Mouse (Mus musculus) gastrocnemius, postnatal 25 days (tissue): Measurements from ENCODE around the gene Gga1. TPM values are rescaled to one million over a fixed set of nuclear protein-coding genes. Genes with fewer than 3 reads are reported as not detected.
A peak's percentile ranks its signal among the peaks of the same experiment; 100 is the strongest.

Source experiments
- DNase-seq: peaks from one replicate; pipeline ENCODE4 v3.0.0; 2022
- total RNA-seq, 2 experiments: library from RNA; stranded (reverse); gene quantifications; 1 replicate in 1 of 2; 2 replicates in 1 of 2; pipeline ENCODE4 v1.2.3; 2021

Gene Gga1
- total RNA-seq, 2 experiments from 2014 or later = 33.5 to 34.2 TPM

DNA sequence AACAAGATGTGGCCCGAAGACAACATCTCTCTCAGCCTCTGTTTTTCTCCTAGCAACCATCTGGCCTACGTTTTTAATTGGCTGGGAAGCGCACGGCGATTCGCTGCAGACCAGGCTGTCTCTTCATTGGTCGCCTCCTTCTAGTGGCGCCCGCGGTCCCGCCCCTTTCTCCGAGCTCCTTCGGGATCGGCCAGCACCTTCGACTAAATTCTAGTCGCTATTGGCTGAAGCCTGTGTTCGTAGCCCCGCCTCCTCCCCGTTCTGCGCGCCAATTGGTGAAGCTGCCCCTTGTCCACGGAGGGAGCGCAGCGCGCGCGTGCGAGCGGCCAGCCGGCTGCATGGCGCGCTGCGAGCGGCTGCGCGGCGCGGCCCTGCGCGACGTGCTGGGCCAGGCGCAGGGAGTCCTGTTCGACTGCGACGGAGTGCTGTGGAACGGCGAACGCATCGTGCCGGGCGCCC lies 36.7 kb downstream of the Gga1 start, which contains the start of gene Pdxp:
Gene Pdxp (plus strand): TSS at position 288 of the 459 bp plus-strand sequence.
- DNase-seq = peak; percentile 96

DNA sequence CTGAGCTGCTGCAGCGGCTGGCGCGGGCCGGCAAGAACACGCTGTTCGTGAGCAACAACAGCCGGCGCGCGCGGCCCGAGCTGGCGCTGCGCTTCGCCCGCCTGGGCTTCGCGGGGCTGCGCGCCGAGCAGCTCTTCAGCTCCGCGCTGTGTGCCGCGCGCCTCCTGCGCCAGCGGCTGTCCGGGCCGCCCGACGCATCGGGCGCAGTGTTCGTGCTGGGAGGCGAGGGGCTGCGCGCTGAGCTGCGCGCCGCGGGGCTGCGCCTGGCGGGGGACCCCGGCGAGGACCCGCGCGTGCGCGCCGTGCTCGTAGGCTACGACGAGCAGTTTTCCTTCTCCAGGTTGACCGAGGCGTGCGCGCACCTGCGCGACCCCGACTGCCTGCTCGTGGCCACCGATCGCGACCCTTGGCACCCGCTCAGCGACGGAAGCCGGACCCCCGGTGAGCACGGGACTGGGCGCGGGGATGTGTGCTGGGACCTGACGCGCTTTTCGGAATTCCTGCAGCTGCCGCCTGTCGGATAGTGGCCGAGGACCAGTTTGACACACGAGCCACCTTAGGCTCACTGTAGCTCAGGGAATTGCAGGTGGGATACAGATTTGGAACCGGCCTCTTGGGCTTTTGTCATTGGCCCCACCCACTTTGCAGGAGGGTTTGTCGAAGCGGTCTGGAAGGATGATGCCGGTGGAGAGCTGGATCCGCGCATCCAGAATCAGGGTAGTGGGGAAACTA lies 37.3 kb downstream of the Gga1 start:
- no peak for DNase-seq

DNA sequence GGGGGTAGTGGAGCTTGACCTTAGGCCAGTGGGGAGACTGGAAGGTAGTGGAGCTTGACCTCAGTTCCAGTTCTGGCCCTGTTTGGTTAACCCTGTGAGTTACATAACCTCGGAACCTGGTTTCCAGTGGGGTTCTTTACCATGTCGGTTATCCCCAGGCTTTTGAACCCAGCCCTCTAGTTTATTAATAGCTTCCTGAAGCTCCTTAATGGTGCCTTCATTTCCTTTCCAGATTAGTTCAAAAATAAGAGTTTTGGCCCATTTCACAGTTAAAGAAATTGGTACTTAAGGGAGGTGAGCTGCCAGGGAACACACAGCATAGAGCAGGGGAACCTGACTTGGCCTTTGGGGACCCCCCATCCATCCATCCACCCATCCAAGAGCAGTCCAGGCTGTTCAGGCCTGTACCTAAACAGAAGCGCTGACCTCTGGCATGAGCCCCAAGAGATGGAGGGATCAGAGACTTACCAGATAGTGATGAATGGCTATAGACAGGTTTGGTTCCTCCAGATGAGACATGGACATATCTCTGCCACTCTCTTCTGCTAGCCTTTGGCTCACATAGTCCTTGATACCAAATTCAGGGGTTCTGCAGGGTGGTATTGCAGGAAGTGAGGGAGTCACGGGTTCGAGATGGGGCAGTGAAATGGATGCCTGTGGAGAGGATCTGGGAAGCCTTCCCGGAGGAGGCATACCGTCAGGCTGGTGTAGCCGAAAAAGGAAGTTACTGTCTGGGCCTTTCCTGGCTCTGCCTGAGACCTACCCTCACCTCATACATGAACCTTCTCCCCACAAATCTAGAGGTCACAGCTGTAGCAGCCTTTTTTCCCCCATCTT lies 38.1 kb downstream of the Gga1 start:
- no peak for DNase-seq

DNA sequence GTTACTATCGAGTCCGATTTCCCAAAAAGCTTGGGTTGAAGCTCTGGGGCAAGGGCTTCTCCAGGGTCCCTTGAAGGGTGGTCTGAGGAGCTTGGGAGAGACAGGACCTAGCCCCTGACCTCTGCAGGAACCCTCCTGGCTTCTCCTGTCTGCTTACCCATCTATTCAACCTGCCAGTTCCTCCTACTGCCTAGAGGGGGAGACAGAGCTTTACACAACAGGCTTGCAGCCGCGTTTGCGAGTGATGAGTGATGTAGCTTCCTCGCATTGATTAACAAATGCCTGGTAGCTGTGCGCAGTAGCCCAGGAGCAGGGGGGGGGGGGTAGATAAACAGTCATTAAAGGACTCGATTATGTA lies 38.6 kb downstream of the Gga1 start:
- DNase-seq = no peak

DNA sequence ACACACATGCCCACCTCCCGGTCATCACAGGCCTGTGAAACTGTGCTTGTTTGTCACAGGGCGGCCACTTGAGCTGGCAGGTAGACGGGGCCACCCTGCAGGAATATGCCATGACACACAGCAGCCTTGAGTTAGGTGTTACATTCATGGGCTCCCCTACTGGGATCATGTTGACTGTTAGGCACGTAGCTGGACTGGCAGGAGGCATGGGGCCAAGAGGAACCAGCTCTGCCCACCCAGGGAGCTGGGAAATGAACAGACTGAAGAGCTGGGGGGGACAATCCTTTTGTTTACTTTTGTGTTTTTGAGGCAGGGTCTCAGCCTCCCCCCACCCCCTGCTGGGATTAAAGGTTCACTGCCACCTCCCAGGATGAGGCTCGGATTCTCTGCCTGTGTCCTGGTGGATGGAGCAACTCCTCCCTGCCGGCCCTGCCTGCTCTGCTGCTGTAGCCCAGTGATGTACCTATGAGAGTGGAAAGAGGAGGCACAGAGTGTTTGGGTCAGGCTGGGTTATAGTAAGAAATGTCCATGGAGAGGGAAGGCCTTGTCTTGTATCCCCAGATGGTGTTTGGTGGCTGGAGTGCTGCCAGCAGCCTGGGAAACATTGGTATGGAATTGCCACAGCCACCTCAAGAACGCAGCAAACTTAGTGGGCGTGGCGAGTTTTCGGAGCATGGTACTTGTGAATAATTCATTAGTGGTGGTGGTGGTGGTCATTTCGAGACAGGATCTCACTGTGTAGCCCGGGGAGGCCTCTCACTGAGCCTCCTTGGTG lies 39.2 kb downstream of the Gga1 start:
- no peak for DNase-seq

DNA sequence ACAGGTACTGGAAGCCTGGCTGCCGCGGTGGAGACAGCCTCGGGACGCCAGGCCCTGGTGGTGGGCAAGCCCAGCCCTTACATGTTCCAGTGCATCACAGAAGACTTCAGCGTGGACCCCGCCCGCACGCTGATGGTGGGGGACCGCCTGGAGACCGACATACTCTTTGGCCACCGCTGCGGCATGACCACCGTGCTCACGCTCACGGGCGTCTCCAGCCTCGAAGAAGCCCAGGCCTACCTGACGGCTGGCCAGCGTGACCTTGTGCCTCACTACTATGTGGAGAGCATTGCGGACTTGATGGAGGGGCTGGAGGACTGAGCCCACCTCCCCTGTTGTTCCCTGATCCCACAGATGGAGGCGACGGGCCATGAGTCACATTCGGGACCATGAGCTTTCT lies 41.1 kb downstream of the Gga1 start:
- DNase-seq = no peak

DNA sequence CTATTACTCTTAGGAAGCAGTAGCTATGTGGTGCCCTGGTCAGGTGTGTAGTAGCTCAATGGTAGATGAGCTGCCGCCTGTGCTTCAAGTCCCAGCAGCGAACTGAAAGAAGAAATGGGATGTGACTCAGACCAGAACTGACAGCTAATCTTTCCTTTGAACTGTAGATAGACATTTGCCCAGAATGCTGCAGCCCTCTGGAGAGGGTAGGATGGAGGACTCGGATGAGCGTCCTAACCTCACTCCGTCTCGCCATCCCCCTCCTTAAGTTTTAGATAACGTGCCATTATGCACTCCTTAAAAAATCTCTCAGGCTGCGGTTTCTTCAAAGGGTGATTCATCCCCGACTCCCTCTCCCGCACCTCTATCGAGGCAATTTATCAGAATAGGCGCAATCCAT lies 42.9 kb downstream of the Gga1 start:
- DNase-seq = no peak

DNA sequence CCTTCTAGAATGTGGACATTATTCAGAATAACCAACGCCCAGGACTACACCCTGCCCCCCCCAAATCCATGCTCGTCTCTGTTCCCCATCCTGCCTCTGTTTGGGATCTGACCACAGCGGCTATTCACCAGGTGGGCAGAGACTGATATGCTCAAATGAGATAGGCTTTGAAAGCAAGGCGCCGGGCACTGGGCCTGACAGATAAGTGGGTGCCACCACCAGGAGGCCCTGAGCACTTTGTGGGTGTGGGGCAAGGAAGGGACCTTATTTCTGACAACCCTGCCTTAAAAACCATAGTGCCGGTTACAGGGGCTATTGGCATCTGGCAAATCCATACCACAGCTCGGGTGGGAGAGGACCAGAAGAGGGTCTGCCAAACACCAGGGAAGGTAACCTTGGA lies 45.7 kb downstream of the Gga1 start:
- no peak for DNase-seq

DNA sequence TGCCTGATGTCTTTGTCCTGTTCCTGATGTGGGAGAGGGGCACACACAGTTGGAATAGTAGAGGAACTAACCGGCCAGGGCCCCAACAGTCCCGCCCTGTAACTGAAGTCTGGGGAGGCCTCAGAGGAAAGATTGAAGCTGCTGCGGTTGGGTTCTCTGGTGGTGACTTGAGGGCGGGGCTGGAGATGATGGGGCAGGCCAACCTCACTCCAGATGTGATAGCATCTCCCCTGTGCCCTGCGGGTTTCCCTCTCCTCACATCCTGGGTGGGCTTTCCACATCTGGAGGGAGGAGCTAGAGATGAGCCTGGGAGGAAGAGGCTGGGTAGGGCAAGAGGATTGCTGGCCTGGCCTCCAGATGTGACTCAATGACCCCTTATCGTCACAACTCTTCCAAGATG lies 46.6 kb downstream of the Gga1 start:
- DNase-seq = no peak

DNA sequence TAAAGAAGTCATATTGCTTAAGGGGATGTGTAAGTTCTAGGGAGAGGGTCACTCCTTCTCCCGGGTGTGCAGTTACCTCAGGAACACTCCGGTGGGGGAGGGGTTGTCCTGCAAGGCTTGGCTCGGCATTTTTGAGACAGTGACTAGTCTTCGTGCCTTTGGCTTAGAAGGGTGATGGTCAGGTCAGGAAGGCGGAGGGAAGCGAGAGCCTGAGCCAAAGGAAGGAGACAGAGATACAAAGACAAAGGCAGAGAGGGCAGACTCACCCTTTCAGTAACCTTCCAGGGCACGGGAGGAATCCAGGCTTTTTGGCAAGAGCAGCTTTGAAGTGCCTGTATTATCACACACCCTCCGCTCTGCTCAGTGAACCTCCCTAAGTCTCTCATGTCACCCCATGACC lies 48.1 kb downstream of the Gga1 start:
- DNase-seq = no peak

DNA sequence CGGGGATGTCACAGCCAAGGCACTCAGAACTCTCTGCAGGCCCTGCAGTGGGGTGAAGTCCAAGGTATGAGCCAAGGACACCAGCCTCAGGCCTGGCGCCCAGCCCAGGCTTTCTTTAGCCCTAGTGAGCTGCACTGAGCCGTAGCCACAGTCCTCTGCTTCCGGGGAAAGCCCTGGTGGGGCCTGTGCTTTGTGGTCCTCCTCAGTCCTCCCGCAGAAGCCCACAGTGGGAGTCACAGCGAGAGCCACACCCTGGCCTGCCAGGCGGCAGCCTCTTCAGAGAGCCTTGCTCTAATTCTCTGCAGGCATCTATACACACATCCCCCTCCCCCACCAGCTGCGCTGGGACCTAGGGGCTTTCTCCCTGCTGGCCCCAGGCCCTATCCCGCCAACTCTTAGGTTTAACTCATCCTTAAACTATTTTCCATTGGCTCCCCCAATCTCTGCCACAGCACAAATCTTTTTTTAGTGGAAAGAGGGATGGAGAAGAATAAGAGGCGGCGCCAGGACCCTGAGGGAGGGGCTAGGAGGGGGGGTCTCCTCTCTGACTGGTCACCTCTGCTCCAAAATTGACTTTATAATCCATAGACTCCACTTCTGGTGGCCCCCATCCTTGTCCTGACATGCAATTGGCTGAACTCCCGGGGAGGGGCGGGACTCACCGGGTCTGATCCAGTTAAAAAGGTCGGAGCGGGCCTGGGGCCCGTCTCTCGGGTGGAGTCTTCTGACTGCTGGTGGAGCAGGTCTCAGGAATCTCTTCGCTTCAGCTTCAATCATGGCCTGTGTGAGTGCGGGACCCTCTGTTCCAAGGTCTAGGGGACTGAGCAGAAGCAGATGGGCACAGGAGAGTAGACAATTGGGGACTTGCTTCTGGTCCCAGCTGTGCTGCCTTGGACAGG lies 49.3 kb downstream of the Gga1 start, which contains the start of gene Lgals1:
Gene Lgals1 (plus strand): TSS at position 705 of the 899 bp plus-strand sequence.
- DNase-seq = peak; percentile 92

DNA sequence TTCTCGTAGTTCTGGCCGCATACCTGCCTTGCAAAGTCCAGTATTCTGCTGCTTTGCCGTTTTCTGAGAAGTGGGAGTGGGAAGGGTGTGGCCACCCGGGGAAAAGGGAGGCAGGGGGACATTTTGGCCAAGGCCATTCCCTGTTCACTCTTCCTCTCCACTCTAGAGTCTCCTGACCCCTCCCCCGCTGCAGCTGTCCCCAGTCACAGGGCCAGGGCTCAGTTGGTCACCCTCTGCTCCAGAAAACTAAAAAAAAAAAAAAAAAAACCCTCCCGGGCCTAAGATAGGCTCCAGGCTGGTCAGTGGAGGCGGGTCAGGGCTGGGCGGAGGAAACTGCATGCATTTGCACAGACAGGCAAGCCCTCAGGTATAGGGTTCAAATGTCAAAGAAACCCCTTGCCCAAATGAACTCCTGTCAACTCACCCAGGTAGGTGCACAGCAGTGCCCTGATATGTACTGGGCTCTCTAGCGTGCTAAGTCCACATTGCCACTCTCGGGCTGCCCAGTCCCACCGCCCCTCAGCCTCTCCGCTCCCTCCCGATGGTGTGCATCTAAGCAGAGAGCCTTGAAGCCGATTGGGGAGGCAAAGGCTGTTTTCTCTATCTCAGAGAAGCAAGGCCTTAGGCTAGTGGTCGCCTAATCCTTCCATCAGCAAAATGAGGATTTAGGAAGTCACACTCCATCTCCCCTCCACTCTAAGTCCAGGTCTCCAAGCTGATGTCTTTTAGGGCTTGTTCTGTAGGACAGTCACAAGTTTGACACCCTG lies 50.2 kb downstream of the Gga1 start:
- DNase-seq = peak; percentile 59

DNA sequence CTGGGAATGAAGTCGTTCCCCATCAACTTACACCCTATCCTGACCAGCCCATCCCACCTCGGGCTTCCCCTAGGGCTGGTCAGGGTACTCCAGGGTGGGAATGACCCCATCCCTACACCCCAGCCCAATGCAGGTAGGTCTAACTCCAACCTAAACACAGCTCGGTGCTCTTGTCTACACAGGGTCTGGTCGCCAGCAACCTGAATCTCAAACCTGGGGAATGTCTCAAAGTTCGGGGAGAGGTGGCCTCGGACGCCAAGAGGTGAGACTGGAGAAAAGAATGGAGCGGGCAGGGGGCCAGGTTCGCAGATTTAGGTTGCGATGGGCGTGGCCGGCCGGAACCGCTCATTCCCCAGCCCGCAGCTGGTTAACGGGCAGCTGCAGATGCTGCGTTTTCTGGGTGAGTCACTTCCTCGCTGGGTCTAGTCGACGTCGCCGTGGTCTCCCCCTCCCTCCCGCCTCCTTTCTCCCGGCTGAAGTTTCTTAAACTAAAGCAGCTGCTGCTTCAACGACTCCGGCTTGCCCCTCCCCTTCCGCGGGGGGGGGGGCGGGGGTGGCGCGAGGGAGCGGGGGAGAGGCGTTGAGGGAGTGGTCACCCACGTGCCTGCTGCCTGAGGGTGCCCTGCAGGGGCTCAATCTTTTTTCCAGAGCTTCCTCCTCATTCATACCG lies 50.9 kb downstream of the Gga1 start:
- peak; percentile 92 for DNase-seq

DNA sequence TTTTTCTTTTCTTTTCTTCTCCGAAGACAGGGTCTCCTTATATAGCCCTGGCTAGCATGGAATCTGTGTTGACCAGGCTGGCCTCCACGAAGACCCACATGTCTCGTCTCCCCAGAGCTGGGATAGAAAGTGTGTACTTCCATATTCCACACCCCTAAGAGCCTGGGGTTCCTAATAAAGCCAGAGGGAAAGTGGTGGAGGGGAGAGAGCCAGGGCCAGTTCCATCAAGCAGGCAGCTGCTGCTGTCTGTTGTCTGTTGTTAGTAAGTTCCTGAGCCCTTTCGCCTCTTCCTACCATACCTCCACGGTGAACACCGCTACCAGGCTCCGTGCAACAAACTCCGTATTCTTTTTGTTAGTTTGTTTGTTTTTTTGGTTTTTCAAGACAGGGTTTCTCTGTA lies 51.5 kb downstream of the Gga1 start:
- DNase-seq = no peak

DNA sequence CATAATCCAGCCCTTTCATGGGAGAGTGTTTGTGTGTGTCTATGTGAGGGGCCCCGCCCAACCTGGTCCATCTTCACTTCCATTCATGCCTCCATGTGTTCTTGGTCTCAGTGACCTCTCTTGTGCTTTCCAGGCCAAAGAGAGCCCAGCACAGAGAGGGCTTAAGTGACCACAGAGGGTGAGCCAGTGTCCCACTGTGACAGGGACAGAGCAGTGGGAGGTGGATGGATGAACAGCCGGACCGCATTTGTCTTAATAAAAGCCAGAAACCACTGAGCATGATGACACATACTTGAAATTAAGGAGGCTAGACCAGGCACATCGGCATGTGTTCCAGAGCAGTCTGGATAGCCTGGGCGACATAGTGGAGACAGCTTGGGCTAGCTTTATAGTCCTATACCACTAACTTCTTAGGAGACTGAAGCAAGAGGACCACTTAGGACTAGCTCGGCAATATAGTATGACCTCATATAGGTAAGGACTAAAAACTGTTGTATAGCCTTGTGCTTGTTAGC lies 53.3 kb downstream of the Gga1 start:
- DNase-seq = no peak

DNA sequence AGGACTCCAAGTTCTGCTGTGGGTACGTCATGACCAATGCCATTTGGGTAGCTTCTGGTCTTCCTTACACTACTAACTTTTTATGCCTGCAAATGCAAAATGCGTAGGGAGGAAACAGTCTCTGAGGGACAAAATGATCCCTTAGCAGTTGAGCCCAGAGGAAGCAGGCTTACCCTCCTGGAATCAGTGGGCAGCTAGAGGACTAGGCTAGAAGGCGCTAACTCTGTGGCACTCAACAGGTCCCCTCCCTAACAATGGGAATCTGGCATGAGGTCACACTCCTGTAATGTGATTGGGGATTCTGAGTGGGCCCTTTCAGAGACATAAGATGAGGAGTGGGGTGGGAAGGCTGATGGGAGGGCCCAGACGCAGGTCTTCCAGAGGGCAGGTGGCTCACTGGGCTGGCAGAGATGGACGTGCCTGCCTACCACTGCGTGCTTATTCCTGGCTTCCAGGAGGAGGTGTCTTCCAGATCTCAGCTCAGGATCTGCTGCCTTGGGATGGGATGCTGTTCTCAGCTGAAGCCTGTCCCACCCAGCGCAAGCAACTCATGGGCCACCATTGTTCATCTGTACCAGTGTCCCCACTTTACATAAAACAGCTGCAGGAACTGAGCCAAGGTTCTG lies 53.9 kb downstream of the Gga1 start:
- no peak for DNase-seq

DNA sequence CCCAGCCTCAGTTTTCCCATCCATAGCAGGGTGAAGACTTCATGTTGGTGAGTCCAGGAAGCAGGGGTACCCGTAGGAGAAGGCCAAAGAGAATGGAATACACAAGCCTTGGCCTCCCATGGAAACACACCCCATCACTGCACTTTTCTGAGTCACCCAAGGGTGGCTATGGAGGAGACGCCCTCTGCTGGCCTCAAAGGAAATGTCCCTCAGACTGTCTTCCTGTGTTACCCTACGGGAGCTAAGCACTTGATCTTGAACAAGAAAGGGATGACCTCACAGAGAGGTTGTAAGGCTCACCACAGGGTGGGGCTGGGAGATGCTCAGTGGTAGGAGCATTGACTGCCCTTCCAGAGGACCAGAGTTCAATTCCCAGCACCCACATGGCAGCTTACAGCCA lies 54.6 kb downstream of the Gga1 start:
- DNase-seq = peak; percentile 49

DNA sequence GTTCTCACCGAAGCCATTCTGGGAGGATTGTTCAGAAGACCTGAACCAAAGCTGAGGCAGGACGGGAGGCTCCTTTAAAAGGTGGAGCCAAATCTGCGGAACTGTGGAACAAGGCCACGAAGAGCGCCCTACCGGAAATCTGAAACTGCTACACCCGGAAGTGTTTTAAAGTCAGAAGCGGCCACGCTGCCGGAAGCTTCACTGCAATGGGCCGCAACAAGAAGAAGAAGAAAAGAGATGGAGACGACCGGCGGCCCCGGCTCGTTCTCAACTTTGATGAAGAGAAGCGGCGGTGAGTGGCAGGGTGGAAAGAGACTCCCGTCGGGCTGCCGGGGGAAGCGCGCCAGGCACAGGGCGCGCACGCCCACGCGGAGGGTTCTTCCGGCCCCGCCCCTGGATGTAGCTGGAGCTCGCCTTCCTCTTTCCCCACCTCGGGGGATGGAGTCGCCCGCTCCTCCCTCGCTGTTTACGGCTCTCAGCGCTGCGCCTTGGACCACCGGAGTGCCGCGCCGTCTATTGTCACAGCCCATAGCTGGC lies 57.9 kb downstream of the Gga1 start, which contains the start of gene Nol12:
Gene Nol12 (plus strand): TSS at position 150 of the 537 bp plus-strand sequence.
- peak; percentile 76 for DNase-seq

DNA sequence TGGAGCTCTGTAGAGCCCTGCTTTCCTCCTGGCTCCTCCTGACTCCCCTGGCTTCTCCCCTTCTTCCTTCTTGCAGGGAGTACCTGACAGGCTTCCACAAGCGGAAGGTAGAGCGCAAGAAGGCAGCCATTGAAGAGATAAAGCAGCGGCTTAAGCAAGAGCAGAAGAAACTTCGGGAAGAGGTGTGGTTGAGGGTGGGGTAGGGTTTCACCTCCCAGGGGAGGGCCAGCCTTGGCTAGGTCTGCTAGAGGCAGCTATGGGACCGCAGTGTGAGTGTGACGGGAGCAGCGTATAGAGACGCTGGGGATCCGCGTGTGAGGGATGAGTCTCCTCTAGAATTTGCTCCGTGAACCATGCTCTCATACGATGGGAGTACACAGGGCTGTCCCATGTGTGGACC lies 59.4 kb downstream of the Gga1 start:
- no peak for DNase-seq
